Mouse (Mus musculus) cerebellum, adult 2 months (tissue): ENCODE data around the gene Arhgef19.

Experiments
- CTCF ChIP-seq: fragments of 200-500 bp; IDR thresholded peaks from 2 replicates; pipeline ENCODE4 v1.5.1; 2011; ENCODE audit warnings: low read depth, mild to moderate bottlenecking, control low read depth, low read length, moderate library complexity, borderline replicate concordance; ENCODE audit not compliant: insufficient read depth
- POLR2A ChIP-seq: fragments of 200-500 bp; IDR thresholded peaks from 2 replicates; pipeline ENCODE4 v1.6.1; 2011; ENCODE audit warnings: low read length, control low read depth, borderline replicate concordance; ENCODE audit not compliant: insufficient read depth

DNA sequence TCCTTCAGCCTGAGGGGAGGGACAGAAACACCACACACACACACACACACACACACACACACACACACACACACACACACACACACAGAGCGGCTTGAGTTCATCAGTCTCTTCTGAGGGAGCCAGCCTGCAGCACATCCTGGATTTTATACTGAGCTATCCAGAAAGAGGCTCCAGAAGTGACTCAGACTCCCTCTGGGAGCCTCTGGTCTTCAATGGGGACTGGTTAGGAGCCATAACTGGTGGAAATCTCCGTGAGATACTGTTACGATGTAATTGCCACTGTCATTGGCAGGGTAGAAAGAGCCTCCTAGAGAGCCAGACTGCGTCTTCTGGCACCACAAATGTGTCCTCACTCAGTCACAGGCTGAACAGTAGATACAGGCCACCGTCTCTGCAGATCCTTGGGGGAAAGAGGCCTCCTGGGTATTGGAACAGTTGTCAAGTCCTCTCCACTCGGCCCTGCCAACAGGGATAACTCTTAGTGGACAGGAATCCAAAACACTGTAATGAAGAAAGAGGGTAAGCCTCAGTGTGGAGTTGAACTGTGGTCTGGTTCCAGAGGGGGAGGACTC, 3.7 kb upstream of the Arhgef19 start:
- TF ChIP-seq CTCF = no peak
- no peak for TF ChIP-seq POLR2A
